In genomic region chr6:147099458-147100277, GRCm38 (mm10) we compare ENCODE assay signal across 12 mouse cellular contexts. TPM values are rescaled to one million over a fixed set of nuclear protein-coding genes. Genes with fewer than 3 reads are reported as not detected.
A peak's percentile ranks its signal among the peaks of the same experiment; 100 is the strongest.
DNase-seq lines count a peak whose midpoint lies in the region; ATAC-seq lines count a peak whose summit lies in the region.
"Had no signal": no experiment of that assay in that cellular context is flagged by ENCODE, and none has a peak within 500 bp of the region (broad histone marks: within the 10 kb centered on the region; RNA-seq: fewer than 3 reads in every experiment).

No protein-coding gene starts in this region.

- H3K9ac ChIP-seq in forebrain, embryonic 13.5 days, result no peak overlapping the region
- H3K9ac ChIP-seq in midbrain, embryonic 13.5 days (replicated peaks), result no peak overlapping the region
- H3K9ac ChIP-seq: liver, embryonic 14.5 days; neural tube, embryonic 13.5 days had no signal

- H3K4me2 ChIP-seq in forebrain, embryonic 13.5 days, result no peak overlapping the region
- no peak overlapping the region for H3K4me2 ChIP-seq in midbrain, embryonic 13.5 days (replicated peaks)
- H3K4me2 ChIP-seq: neural tube, embryonic 13.5 days had no signal

- peak; percentile 34 for DNase-seq in lung, postnatal 25 days (ENCODE audit: low spot score)
- no peak for DNase-seq in lung, postnatal 4 days
- DNase-seq in thymus, postnatal 36 days, result peak; percentile 62 to 65
- no peak for DNase-seq in adipocyte (ENCODE audit: low spot score)
- DNase-seq: cerebellum, postnatal 14 days; heart, postnatal 36 days had no signal

- peaks cover 4% of the 10 kb centered on the region for H3K4me1 ChIP-seq in forebrain, embryonic 13.5 days
- H3K4me1 ChIP-seq in midbrain, embryonic 13.5 days (replicated peaks), result peaks cover 8% of the 10 kb centered on the region

- H3K27ac ChIP-seq in forebrain, embryonic 13.5 days, result no peak overlapping the region
- H3K27ac ChIP-seq in midbrain, embryonic 13.5 days, result no peak overlapping the region
- H3K27ac ChIP-seq: liver, embryonic 14.5 days; neural tube, embryonic 13.5 days had no signal

- no peaks in the 10 kb centered on the region for H3K9me3 ChIP-seq in forebrain, embryonic 13.5 days (replicated peaks)
- H3K9me3 ChIP-seq in midbrain, embryonic 13.5 days, result no peaks in the 10 kb centered on the region
- H3K9me3 ChIP-seq: neural tube, embryonic 13.5 days had no signal

- peak; percentile 85 for ATAC-seq in inflammation-experienced regulatory T-cells, adult 6 months
- ATAC-seq in megakaryocyte, adult 5-6 weeks (ENCODE audit: poor library complexity, severe bottlenecking), result peak; percentile 74
- no peak for ATAC-seq in forebrain, embryonic 13.5 days
- no peak for ATAC-seq in midbrain, embryonic 13.5 days

- peaks cover 28% of the 10 kb centered on the region for H3K36me3 ChIP-seq in forebrain, embryonic 13.5 days (ENCODE audit: poor library complexity, severe bottlenecking)
- peaks cover 21% of the 10 kb centered on the region for H3K36me3 ChIP-seq in midbrain, embryonic 13.5 days

- 88% methylated on average over 19 of the region's 19 CpGs for WGBS in forebrain, embryonic 13.5 days
- 85% methylated on average over 19 of the region's 19 CpGs for WGBS in midbrain, embryonic 13.5 days

- no peak overlapping the region for H3K4me3 ChIP-seq in forebrain, embryonic 13.5 days
- H3K4me3 ChIP-seq in midbrain, embryonic 13.5 days (replicated peaks), result no peak overlapping the region
- H3K4me3 ChIP-seq: neural tube, embryonic 13.5 days had no signal

- no peaks in the 10 kb centered on the region for H3K27me3 ChIP-seq in forebrain, embryonic 13.5 days
- H3K27me3 ChIP-seq in midbrain, embryonic 13.5 days, result no peaks in the 10 kb centered on the region
- H3K27me3 ChIP-seq: neural tube, embryonic 13.5 days had no signal

RNA-seq across cellular contexts. Expression of gene Klhl42, which starts 8.5 kb away (rescaled TPM):
- polyA plus RNA-seq in inflammation-experienced regulatory T-cells, adult 6 months (2017; shearing (Covaris generic)), result 10 to 100 TPM; 10.5 to 22.9 (median 19.7) TPM
- 3.7 and 4.1 TPM in 2 replicates for total RNA-seq in megakaryocyte, adult 5-6 weeks (2015)
- 5.0 TPM in 2 replicates for total RNA-seq in megakaryocyte, adult 5-6 weeks (2017)
- 3.9 and 4.0 TPM in 2 replicates for polyA plus RNA-seq in forebrain, embryonic 13.5 days (2015; fragmentation: Nextera tagmentation; extraction: Ambion mirVana)
- polyA plus RNA-seq in midbrain, embryonic 13.5 days (2015; fragmentation: Nextera tagmentation; extraction: Ambion mirVana), result 5.2 and 5.8 TPM in 2 replicates

RNA-seq across cellular contexts. Expression of gene Mansc4, which starts 12.8 kb away (rescaled TPM):
- under 1 TPM in 2 of 3 experiments, not detected in 1; 0.33 to 0.40 TPM for polyA plus RNA-seq in inflammation-experienced regulatory T-cells, adult 6 months (2017; shearing (Covaris generic))
- total RNA-seq in megakaryocyte, adult 5-6 weeks (2015), result not detected in 2 replicates
- total RNA-seq in megakaryocyte, adult 5-6 weeks (2017), result not detected in 2 replicates
- 0.49 and 0.58 TPM in 2 replicates for polyA plus RNA-seq in forebrain, embryonic 13.5 days (2015; fragmentation: Nextera tagmentation; extraction: Ambion mirVana)
- polyA plus RNA-seq in midbrain, embryonic 13.5 days (2015; fragmentation: Nextera tagmentation; extraction: Ambion mirVana), result 0.52 and 0.53 TPM in 2 replicates
- total RNA-seq: heart, postnatal 36 days had no signal
- polyA plus RNA-seq: liver, embryonic 14.5 days had no signal

RNA-seq across cellular contexts. Expression of gene Mrps35, which starts 57.1 kb away (rescaled TPM):
- 10 to 100 TPM; 80.2 to 97.5 (median 83.9) TPM for polyA plus RNA-seq in inflammation-experienced regulatory T-cells, adult 6 months (2017; shearing (Covaris generic))
- total RNA-seq in megakaryocyte, adult 5-6 weeks (2015), result 46.9 and 61.2 TPM in 2 replicates
- 30.7 and 73.0 TPM in 2 replicates for total RNA-seq in megakaryocyte, adult 5-6 weeks (2017)
- polyA plus RNA-seq in forebrain, embryonic 13.5 days (2015; fragmentation: Nextera tagmentation; extraction: Ambion mirVana), result 99.0 and 112 TPM in 2 replicates
- polyA plus RNA-seq in midbrain, embryonic 13.5 days (2015; fragmentation: Nextera tagmentation; extraction: Ambion mirVana), result 74.7 and 89.0 TPM in 2 replicates

Comparison
In these comparisons a context has a peak if more than half of its experiments do, and no peak if none do; other contexts are left out.
1. DNase-seq: peak in lung, postnatal 25 days (single experiment) and thymus, postnatal 36 days (2 of 2); none in lung, postnatal 4 days (0 of 2) and adipocyte (single experiment).
2. ATAC-seq: peak in inflammation-experienced regulatory T-cells, adult 6 months (single experiment) and megakaryocyte, adult 5-6 weeks (single experiment); none in forebrain, embryonic 13.5 days (single experiment) and midbrain, embryonic 13.5 days (single experiment).